Mouse (Mus musculus): ENCODE data around the gene Nes.
A peak's percentile ranks its signal among the peaks of the same experiment; 100 is the strongest.

Gene Nes

DNA sequence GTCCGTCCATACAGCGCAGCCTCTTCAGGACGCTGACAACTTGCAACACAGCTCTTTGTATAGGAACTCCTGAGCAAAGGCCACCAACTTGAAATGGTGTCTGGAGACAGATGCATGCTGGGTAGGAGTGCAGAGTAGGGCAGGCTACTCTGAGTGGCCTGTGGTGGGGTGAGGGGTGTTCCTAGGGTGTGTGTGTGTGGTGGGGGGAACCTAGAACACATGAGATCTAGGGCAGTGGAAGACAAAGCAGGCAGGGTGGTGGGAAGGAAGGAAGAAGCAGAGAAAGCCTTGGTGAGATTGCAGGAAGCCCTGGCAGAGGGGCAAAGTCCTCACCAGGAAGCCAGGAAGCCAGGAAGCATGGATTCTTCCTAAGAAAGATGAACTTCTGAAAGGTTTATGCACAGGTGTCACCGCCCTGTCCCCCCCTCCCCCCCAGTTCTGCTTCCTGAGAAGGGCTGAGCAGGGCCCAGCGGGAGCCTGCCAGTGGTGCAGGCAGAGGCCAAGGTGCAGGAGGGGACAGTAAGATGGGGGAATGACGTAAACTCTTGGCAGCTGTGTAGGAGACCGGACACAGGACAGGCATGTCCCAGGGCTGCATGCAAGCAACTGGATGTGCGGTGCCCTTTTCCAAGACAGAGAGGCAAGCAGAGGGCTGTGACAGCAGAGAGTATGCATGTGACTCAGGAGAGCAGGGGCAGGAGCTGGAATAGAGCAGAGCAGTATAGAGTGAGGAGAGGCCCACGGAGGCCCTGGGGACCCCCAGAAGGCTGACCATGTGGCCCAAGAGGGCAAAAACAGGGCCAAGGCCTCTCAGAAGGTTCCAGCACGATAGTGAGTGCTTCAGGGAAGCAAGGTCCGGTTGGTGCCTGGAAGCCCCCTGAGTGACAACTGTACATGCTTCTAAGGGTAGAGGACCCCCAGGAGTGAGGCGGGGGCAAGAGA is 11.3 kb downstream of the Nes start:
- DNase-seq (ENCODE audit: extremely low read depth, low read depth) = no peak

DNA sequence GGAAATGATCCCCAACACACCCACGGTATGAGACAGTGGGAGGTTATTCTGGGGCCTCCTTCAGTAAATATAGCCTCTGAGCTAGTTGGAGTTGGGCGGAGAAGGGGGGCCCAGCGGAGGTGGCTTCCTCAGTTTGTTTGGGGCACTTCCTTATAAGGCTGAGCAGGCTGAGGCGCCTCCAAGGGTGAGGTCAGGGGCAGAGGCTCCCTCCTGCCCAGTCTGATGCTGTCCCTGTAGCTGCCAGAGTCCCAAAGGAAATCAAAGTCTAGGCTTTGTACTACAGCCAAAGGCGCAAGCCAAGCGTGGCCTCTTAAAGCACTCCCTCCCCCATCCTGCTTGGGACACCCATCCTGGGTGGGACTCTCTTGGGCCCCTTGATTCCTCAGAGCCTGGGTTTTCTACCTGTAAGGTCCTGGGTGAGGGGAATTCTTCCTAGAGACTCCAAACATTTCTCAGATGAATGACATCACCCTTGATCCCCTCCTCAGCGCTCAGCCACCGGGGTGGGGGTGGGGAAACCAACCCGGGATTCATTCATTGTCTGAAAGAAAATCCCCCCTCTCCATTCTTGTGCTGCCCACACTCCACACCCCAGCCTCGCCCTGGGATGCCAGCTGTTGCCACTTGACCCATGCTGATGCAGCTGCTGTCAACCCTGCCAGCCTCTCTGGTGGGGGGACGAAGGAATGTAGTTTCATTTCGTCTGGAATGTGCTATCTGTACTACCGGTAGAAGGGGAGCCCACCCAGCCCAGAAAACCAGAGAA is 12.1 kb downstream of the Nes start:
- no peak for DNase-seq (ENCODE audit: extremely low read depth, low read depth)

DNA sequence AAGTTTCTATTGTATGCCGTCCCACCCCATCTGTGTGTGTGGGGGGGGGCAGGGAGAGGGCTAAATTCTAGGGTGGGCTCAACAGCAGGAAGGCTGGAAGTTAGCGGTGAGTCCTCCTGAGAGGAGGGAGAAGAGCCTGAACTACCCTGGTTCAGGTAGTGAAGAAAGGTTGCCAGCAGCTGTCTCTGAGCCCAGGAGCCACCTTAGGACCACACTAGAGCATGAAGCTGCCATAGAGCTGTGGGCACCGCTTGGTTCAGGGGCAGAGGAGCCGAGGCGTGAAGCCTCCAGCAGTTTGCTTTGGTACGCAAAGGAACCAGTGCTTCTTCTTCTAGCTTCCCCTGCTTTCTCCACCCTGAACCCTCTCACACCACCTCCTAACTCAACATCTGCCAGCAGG is 12.7 kb downstream of the Nes start:
- no peak for DNase-seq (ENCODE audit: extremely low read depth, low read depth)

DNA sequence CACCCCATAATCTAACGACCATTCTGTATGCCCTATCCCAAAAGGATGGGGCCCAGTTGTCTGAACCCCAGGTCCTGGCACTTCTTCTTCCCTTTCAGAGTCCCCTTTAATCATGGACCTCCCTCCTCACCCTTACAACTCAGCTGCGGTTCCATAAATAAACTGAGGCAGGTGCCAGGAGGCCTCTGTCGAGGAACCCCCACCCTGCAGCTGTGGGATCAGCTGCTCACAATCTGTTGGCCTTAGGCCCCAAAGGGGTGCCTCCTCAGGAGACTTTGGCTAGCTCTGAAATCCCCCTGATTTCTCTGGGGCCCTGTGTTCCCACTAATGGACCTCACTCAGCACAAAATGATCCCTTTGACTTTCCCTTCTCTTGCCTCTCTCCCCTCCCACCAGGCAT is 13.2 kb downstream of the Nes start:
- no peak for DNase-seq (ENCODE audit: extremely low read depth, low read depth)

DNA sequence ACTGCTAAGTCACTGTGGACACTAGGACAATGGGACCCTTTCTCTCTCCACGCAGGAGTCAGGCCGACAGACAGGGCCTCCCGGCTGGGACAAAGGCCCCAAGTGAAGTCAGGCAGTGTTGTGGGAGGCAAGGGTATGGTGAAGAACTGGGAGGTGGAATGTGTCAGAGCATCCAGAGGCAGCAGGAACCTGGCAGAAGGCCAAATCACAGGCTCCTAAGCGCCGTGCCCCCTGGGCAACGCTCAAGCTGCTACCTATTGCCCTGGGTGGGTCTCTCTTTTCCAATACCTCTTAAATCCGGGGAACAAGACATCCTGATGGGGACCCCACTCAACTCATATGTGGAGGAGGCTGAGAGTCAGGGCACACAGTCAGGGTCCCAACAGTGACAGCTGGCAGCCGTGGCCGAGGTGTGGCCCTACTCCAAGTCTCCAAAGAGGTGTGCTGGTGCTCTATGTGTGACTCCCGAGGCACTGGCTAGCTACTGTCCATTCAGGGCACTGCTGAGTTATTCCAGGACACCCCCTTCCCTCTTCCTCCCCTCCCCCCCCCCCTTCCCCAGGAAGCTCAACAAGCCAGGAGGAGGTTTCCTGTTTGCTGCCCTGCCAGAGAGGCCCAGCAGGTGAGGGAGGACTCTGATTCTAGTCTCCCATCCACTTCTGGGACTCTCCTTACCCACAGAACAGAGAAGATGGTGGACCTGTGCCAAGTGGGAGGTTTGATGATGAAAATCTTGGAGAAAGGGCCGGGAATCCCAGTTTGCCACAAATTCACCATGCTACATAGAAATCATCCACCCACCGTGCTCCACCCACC is 14.8 kb downstream of the Nes start:
- DNase-seq (ENCODE audit: extremely low read depth, low read depth) = no peak

DNA sequence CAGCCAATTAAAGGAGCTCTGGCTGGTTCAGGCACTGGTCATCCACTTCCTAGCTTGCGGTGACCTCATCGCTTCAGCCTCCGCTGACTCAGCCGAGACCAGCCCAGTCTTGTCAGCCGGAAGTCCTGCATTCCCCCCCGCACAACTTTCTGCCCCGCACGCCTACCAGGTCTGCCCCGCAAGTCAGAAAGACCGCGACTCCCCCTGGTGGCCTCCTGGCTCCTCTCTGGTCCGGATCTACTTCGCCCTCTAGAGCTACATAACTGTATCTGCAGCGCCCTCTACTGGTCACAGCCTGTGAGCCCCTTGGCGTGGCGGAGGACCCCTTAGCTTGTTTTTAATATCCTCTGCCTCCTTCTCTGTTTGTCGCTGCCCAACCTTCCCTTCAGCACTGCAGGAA is 16.0 kb downstream of the Nes start:
- DNase-seq (ENCODE audit: extremely low read depth, low read depth) = peak; percentile 94

DNA sequence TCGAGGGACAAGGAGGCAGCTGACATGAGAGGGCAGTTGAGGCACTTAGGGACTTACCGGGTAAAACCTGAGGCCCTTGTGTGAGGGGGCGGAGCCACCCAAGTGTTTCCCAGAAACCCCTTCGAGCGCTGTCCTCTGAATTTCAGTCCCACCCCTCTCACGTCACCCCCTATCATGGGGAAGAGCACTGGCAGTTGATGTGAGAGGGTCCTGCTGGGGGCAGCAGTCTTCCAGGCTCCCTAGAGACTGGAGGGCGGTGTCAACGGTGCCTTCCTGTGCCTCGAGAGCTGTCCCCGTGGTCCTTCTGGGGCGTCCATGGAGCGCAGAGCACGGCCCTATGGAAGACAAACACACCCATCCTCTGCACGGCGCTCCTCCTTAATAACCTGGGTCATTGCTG is 16.8 kb downstream of the Nes start:
- DNase-seq (ENCODE audit: extremely low read depth, low read depth) = peak; percentile 94

DNA sequence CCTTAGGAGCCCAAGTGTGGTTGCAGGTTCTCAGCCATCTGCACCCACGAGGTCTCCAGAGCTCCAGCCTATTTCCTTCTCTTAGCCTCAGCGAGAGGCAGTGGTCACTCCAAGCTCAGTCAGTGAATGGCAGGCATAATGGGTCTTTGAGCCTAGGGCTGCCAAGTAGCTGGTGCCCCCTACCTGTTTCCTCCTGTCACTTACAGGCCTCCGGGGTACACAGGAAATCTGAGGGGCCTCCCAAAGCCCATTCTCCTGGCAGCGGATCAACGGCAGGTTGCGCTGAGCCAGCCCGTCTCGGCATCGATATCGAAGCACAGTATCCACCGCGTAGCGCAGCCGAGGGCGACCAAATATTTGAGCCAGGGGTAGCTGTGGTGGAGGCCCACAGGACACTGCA is 17.2 kb downstream of the Nes start:
- no peak for DNase-seq (ENCODE audit: extremely low read depth, low read depth)

DNA sequence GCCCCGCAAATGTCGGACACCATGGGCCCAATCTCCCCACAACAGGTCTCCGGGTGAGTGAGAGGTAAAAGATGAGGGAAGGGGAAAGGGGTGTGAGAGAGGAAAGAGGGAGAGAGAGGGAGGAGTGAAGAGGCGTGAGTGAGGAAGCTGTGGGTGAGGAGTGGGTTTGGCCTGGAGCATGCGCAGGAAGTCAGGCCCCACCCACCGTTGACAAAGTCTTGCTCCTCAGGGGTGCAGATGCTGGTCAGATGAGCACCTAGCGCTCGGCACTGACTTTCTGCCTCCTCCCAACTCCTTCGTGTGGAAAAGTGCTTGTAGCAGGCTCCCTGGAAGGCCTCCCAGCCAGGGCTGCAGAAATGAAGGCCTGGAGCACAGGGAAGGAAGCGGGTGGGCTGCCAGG is 19.1 kb downstream of the Nes start:
- no peak for DNase-seq (ENCODE audit: extremely low read depth, low read depth)

DNA sequence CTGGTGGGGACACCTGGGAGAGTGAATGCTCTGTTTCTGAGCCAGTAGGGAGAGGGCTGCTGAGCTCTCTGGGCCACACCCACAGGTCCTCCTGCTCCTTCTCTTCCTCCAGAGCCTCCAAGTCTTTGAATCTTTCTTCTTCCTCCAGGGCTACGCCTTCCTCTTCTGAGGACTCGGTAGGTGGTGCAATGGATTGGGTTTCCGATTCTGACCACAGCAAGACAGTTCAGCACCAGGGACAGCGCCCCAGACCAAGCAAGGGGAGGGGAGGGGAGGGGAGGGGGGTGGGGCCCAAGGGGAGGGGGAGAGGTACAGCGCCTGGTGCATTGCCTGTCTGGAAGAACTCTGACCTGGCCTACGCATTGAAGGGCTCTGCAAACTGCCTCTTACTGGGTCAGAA is 22.6 kb downstream of the Nes start:
- peak; percentile 35 for DNase-seq (ENCODE audit: extremely low read depth, low read depth)

DNA sequence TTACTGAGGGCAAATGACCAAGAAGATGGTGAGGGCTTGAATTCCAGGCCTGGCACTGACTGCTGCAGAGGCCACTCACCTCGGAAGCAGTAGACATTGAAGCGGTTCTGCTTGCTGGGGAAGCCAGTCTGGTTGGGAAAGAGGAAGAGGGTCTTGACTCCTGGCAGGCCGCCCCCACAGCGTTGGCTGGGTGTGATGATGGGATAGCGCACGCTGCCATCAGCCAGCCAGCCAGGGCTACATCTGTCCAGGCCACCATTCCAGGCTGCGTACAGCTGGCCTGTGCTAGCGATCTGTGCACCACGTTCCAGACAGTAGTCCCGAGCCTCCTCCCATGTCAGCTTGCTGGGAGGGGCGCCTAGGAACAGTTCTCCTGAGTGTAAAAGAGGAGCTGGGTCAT is 24.5 kb downstream of the Nes start:
- no peak for DNase-seq (ENCODE audit: extremely low read depth, low read depth)

DNA sequence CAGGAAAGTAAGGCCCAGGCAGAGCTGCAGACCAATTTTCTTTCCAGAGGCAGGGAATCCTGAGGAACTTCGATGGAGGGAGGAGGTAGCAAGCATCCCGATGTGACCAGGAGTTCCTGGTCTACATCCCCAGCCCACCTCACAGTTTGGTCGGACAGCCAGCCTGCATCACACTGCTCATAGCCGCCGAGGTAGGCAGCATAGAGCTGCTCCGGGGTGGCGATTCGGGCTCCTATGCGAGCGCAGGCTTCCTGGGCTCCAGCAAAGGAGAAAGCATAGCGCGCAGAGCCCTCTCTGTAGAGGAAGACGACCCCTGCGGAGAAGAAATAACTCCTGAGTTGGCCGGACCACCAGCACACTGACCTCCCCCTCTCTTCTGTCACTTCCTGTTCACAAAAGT is 25.5 kb downstream of the Nes start:
- no peak for DNase-seq (ENCODE audit: extremely low read depth, low read depth)

DNA sequence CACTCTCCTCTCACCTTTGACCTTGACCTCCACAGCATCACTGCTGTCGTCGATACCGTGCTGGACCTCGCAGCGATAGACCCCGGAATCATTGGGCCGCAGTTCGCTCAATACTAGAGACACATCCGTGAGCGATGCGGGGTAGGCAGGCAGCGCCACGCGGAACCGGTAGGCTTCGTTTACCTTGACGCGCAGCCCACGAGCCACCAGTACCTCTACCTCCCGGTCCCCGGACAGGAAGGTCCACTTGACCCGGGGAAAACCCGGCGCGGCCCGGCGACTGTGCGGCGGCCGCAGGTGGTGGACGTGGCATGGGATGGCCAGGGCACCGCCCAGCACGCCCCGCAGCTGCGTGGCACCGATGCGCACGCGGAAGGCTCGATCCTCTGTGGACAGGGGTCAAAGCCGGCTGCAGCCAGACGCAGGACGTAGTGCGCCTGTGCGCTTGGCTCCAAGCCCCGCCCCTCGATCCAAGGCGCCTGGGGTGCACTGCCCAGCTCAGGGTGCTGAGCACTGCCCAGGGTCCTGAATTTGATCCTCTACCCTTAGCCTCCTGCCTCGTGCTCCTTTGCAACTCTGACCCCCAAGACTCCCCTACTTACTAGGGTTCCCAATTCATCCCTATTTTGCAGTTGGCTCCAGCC is 26.2 kb downstream of the Nes start:
- no peak for DNase-seq (ENCODE audit: extremely low read depth, low read depth)

DNA sequence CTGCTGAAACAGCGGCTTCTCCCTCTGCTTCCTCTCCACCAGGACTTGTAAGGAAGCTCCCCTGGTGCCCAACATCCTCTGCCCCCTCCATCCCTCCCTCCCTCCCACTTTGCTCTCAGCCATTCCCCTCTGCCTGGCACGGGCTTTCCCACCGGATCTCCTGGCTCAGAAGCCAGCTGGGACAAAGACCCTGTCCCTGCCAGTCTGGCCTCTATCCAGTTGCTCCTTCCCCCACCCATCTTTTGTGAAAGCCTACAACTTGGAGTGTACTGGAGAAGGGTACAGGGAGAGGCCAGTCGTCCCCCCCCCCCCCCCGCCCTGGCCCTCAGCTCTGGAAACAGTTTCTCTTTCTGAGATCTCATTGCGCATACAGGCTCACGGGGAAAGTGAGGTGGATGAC is 27.9 kb downstream of the Nes start:
- no peak for DNase-seq (ENCODE audit: extremely low read depth, low read depth)

DNA sequence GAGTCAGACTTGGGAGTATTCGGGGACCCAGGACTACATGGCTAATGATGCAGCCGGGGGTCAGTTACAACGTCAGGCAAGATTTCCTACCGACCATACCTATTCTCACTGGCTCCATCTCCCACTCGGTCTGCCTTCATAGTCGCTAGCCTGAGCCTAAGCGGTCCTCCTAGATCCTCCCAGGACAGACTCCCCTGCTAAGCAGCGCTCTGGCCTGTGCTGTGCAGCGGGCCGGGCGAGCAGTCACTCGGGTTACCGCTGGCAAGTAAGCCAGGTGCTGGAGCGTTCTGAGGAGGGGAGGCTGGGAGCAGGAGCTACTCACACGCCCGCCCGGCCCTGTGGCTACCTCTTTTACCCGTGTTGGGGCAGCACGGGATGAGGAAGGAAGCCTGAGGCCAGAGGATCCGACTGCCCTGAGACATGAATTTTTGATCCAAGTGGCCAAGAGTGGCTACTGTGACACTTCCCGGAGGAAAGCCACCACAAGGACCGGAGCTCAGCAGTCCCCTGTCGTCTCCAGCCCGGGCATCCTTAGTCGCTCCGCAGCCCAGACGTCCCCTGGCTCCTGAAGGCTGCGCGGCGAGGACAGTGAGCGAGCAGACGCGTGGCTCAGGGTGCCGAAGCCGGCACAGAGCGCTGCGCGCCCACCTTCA is 28.5 kb downstream of the Nes start:
- DNase-seq (ENCODE audit: extremely low read depth, low read depth) = no peak

DNA sequence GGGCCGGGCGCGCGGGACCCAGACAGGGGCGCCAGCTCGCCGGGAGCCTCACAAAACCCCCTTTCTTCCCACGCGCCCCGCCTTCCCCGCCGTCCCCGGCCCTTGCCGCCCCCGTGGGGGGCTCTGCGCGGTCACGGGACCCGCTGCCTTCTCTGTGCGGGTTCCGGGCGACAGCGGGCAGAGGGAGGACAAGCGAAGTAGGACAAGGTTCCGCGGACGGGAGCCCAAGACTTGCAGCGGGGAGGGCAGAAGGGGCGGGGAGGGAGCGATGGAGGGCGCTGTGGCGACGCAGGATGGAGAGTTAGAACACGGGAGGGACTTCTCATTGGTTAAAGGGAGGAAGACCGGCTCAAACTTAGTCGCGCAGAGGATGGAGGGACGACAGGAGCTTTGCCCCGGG is 29.3 kb downstream of the Nes start, which contains the start of gene Bcan:
TSS of gene Bcan (minus strand) at position 50 of the 400 bp plus-strand sequence.
- no peak for DNase-seq (ENCODE audit: extremely low read depth, low read depth)

DNA sequence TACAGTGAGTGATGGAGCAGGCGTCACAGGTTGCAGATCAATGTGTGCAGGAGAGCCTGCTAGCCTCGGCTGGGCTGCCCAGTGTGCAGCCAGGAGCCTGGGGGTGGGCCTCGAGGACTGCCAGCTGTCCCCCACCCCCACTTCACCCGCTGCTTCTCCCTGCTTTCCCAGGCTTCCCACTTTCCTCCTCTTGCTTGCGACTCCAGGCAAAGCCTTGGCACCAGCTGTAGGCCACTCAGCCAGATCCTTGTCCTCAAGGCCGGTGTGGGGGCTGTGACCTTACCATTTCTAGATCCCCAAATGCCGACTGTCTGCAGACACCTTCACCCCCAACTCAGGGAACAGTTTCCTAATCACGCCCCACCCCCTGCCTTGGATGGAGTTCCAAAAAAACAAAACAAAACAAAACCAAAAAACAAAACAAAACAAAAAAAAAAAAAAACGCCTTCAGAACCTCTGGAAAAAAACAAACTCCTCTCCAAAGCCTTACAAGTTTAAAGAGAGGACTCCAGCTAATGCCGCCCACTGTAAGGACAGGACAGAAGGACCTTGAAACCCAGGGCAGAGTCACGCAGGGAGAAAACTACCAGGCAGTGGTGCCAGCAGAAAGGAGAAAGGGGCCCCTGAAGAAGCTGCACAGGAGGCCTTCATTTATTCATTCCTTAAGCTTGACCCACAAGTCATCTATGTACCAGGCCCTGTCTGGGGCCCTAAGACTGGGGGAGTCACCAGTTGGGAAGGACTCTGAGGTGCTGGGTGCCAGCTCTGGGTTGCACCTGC is 30.1 kb downstream of the Nes start:
- DNase-seq (ENCODE audit: extremely low read depth, low read depth) = no peak

DNA sequence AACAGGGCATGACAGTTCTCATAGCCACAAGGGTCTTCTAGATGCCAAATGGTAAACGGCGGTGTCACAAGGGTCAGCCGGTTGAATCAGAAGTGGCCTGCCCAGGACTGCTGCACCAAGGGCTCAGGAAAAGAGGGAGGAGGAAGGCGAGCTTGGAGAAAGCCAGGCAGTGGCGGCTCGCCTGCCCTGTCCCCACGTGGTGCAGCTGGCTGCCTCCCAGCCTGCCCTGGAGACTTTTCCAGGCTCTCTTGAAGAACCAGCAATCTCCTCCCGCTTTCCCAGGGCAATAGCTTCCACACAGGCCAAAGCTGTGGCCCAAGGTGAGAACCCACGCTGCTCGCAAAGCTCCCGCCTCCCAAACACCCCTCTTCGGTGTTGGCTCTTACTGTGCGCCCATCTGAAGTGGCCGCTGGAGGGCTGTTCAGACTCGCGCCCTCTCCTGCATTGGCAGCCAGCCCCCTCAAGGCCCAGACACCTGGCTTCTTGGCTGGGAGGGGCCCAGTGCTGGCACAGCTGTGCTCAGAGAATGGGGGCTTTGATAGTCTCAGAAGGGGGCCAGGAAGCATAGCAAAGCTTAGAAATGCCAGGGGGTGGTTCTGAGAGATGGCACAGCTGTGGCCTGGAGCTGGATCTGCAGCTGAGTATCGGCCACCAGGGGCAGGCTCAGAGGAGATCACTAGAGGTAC is 31.6 kb downstream of the Nes start:
- no peak for DNase-seq (ENCODE audit: extremely low read depth, low read depth)
